Mouse (Mus musculus) cerebellum, adult 8-10 months (tissue): ENCODE measurements around the gene Orai3.

Experiments
- DNase-seq: peaks from one replicate; pipeline ENCODE4 v3.0.0; 2022

Gene Orai3

GRCm38 (mm10) chr7:127800435-127801009, 30.9 kb downstream of the Orai3 start, which contains the start of gene Hsd3b7:
Gene Hsd3b7 (plus strand): TSS chr7:127800604.
- peak; percentile 88 for DNase-seq

- DNase-seq, result peak; percentile 65
These were observed 31.5 kb downstream of the Orai3 start for GRCm38 (mm10) chr7:127801010-127801621.

- peak; percentile 83 for DNase-seq
These were observed 32.7 kb downstream of the Orai3 start for GRCm38 (mm10) chr7:127802313-127802712.

GRCm38 (mm10) chr7:127808821-127809220, 39.2 kb downstream of the Orai3 start:
- no peak for DNase-seq

GRCm38 (mm10) chr7:127809846-127810245, 40.2 kb downstream of the Orai3 start:
- DNase-seq, result no peak

GRCm38 (mm10) chr7:127810650-127811049, 41.0 kb downstream of the Orai3 start:
- peak; percentile 28 for DNase-seq

GRCm38 (mm10) chr7:127811240-127811639, 41.6 kb downstream of the Orai3 start:
- DNase-seq, result no peak

GRCm38 (mm10) chr7:127812292-127812691, 42.7 kb downstream of the Orai3 start:
- DNase-seq, result peak; percentile 43

GRCm38 (mm10) chr7:127813821-127814220, 44.2 kb downstream of the Orai3 start:
- no peak for DNase-seq

GRCm38 (mm10) chr7:127814241-127814921, 44.8 kb downstream of the Orai3 start:
- DNase-seq, result peak; percentile 96

GRCm38 (mm10) chr7:127815116-127815665, 45.6 kb downstream of the Orai3 start:
- no peak for DNase-seq

- DNase-seq, result no peak
These were observed 46.6 kb downstream of the Orai3 start for GRCm38 (mm10) chr7:127815954-127816821.

GRCm38 (mm10) chr7:127817053-127817452, 47.4 kb downstream of the Orai3 start:
- no peak for DNase-seq

GRCm38 (mm10) chr7:127817776-127818175, 48.2 kb downstream of the Orai3 start:
- no peak for DNase-seq

GRCm38 (mm10) chr7:127820836-127821509, 51.4 kb downstream of the Orai3 start:
- DNase-seq, result no peak

- peak; percentile 27 for DNase-seq
These were observed 52.9 kb downstream of the Orai3 start for GRCm38 (mm10) chr7:127822494-127822893.

GRCm38 (mm10) chr7:127823236-127824171, 53.9 kb downstream of the Orai3 start:
- peak; percentile 65 for DNase-seq

GRCm38 (mm10) chr7:127824176-127824871, 54.7 kb downstream of the Orai3 start, which contains the start of the genes Stx4a and Stx1b:
Gene Stx4a (plus strand): TSS chr7:127824294.
Gene Stx1b (minus strand): TSS chr7:127824549.
- peak; percentile 75 for DNase-seq
